Mouse (Mus musculus) lung, adult 2 months (tissue): ENCODE measurements around the gene Ptpn14.

Experiments used
- CTCF ChIP-seq: fragments of 200-500 bp; IDR thresholded peaks from 2 replicates; pipeline ENCODE4 v1.5.1; 2011; ENCODE audit warnings: mild to moderate bottlenecking, low read length, control low read depth; ENCODE audit not compliant: insufficient read depth
- POLR2A ChIP-seq: fragments of 200-500 bp; IDR thresholded peaks from 2 replicates; pipeline ENCODE4 v1.6.1; 2011; ENCODE audit warnings: low read depth, mild to moderate bottlenecking, control low read depth, low read length, borderline replicate concordance; ENCODE audit errors: extremely low read depth

- no peak for TF ChIP-seq POLR2A
- no peak for TF ChIP-seq CTCF
Measured at GRCm38 (mm10) chr1:189916422-189917125, 188.5 kb downstream of the Ptpn14 start.
